Mouse (Mus musculus) liver, postnatal 0 days (tissue): ENCODE measurements around the gene Sox6. TPM values are rescaled to one million over a fixed set of nuclear protein-coding genes. Genes with fewer than 3 reads are reported as not detected.

Experiments used
- ATAC-seq: fragments of 200-750 bp; cut with Nextera tagmentation; 2 replicates; pipeline ENCODE4 v1.8.0; 2017; ENCODE audit warnings: mild to moderate bottlenecking, moderate library complexity
- DNase-seq: peaks from one replicate; pipeline ENCODE4 v3.0.0-alpha.2; 2016
- H3K27ac ChIP-seq: fragments of 300-500 bp; sonication (generic); 2 replicates; pipeline ENCODE4 v1.5.1; 2014; ENCODE audit warnings: antibody characterized with exemption, moderate library complexity, mild to moderate bottlenecking, low read depth
- H3K27me3 ChIP-seq: fragments of 300-500 bp; sonication (generic); 2 replicates; pipeline ENCODE4 v1.6.1; 2014; ENCODE audit warnings: low read length, control low read depth, mixed read lengths; ENCODE audit not compliant: insufficient read depth
- H3K36me3 ChIP-seq: fragments of 300-500 bp; sonication (generic); replicated peaks from 2 replicates; pipeline ENCODE4 v1.6.1; 2014; ENCODE audit warnings: mild to moderate bottlenecking, control low read depth, low read length, moderate library complexity, mixed read lengths; ENCODE audit not compliant: insufficient read depth
- H3K4me1 ChIP-seq: fragments of 300-500 bp; sonication (generic); 2 replicates; pipeline ENCODE4 v1.6.1; 2014; ENCODE audit warnings: antibody characterized with exemption, mild to moderate bottlenecking, control low read depth; ENCODE audit not compliant: insufficient read depth
- H3K4me2 ChIP-seq: fragments of 300-500 bp; sonication (generic); 2 replicates; pipeline ENCODE4 v1.6.1; 2014; ENCODE audit warnings: low read depth, mild to moderate bottlenecking, low read length, moderate library complexity, mixed read lengths
- H3K4me3 ChIP-seq: fragments of 300-500 bp; sonication (generic); 2 replicates; pipeline ENCODE4 v1.5.1; 2014; ENCODE audit warnings: low read depth, low read length
- H3K9ac ChIP-seq: fragments of 300-500 bp; sonication (generic); replicated peaks from 2 replicates; pipeline ENCODE4 v1.6.1; 2014; ENCODE audit warnings: mild to moderate bottlenecking, moderate library complexity
- H3K9me3 ChIP-seq: fragments of 300-500 bp; sonication (generic); 2 replicates; pipeline ENCODE4 v1.6.1; 2016; ENCODE audit warnings: mild to moderate bottlenecking, control low read depth, low read length, mixed read lengths
- CTCF ChIP-seq: sonication (generic); IDR thresholded peaks from 2 replicates; pipeline ENCODE4 v1.5.1; 2016; ENCODE audit warnings: antibody characterized with exemption, low read depth
- EP300 ChIP-seq: IDR thresholded peaks from 2 replicates; pipeline ENCODE4 v1.6.1; 2016; ENCODE audit warnings: antibody characterized with exemption, low read depth, mild to moderate bottlenecking
- WGBS: fragments of 180-500 bp; shearing (Covaris S2); extraction: QIAGEN DNeasy Blood & Tissue Kit; methylation state at CpG from one replicate; pipeline ENCODE4 v1.1.7; 2014; ENCODE audit not compliant: insufficient replicate concordance; 5-methylcytosine and 5-hydroxymethylcytosine counted together
- polyA plus RNA-seq: library from polyadenylated mRNA; unstranded; fragments of >200 nt; fragmentation: Nextera tagmentation; extraction: Ambion mirVana; gene quantifications from 2 replicates; pipeline ENCODE4 v1.2.1, GENCODE M21; 2015

Gene Sox6
- polyA plus RNA-seq, 1 experiment from 2014 or later: 44.4 TPM

DNA sequence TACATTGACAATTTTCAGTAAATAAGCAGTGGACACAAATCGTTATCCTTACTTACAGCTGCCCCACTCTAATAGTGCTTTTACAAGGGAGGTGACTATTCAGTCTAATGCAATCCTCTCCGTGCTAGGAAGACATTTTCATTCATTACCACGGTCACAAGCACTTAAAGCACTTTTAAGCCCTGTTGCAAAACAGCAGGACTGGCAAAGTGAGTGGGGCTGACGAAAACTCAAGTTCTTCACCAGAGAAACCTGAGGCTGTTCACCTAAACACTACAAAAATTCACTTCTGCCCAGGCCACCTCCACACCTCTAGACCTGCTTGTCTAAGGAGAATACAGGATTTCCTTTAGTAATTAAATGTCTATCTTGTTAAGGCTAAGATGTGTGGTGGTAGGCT lies 283.3 kb downstream of the Sox6 start:
- no peak overlapping the region for H3K4me3 ChIP-seq
- no peak for DNase-seq
- no peaks in the 10 kb centered on the region for H3K36me3 ChIP-seq
- H3K9me3 ChIP-seq: no peaks in the 10 kb centered on the region
- no peak for TF ChIP-seq CTCF
- TF ChIP-seq EP300: no peak
- H3K4me2 ChIP-seq: no peak overlapping the region
- no peaks in the 10 kb centered on the region for H3K4me1 ChIP-seq
- H3K9ac ChIP-seq: no peak overlapping the region
- ATAC-seq: no peak
- no peak overlapping the region for H3K27ac ChIP-seq
- 84% methylated on average over 4 of the region's 4 CpGs for WGBS
- no peaks in the 10 kb centered on the region for H3K27me3 ChIP-seq

DNA sequence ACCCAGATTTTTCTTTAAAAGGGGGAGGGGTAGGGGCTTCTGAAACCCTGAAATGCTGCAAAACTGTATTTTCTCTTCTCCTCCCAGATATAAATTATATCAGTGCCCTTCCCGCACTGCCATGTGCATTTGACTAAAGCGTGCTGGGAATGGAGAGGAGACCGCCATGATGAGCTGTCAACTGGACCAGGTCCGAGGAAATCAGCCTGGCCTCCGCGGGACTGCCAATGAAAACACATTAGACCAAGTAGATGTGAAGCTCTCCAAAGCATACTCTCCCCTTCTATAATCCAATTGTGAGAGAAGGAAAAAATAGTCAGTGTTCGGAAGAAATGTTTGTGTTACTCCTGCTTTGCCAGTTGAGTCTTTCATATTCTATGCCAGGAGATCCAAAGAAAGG lies 284.4 kb downstream of the Sox6 start:
- WGBS: 96% methylated on average over 7 of the region's 7 CpGs
- no peaks in the 10 kb centered on the region for H3K9me3 ChIP-seq

DNA sequence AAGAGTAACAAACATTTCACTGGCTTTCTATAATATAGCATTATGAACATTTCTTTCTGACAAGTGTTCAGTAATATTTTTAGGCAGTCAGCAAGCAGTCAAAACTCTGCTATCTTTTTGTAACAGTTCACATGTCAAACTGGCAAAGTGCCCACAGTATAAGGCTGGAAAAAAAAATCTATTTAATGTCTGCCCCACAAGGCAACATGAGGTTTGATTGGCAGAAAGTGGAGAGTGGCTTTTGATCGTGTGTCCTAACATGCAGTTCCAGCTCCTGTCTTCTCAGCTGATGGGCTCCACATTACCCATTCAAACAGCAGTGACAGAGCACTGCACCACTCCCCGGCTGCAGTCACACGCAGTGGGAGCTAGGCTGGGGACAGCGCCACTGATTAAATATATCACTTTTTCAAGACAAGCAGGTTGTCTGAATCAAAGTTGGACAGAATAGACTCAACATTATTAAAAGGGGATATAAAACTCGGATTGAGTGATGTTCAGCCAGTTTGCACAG lies 286.4 kb downstream of the Sox6 start:
- Histone ChIP-seq H3K27ac (no peak overlapping the region), H3K4me1 (no peaks in the 10 kb centered on the region), H3K4me3 (no peak overlapping the region), H3K36me3 (no peaks in the 10 kb centered on the region), H3K9ac (no peak overlapping the region), H3K9me3 (no peaks in the 10 kb centered on the region), H3K4me2 (no peak overlapping the region), H3K27me3 (no peaks in the 10 kb centered on the region)
- DNase-seq (no peak), ATAC-seq (no peak)
- WGBS: 58% methylated on average over 5 of the region's 5 CpGs
- no peak for TF ChIP-seq EP300
- TF ChIP-seq CTCF: no peak

More for the DNA sequence above, 284.4 kb downstream of the Sox6 start:
- TF ChIP-seq CTCF (no peak), EP300 (no peak)
- H3K4me2 ChIP-seq: no peak overlapping the region
- ATAC-seq: no peak
- H3K36me3 ChIP-seq: no peaks in the 10 kb centered on the region
- H3K9ac ChIP-seq: no peak overlapping the region
- H3K27ac ChIP-seq: no peak overlapping the region
- no peak for DNase-seq
- no peak overlapping the region for H3K4me3 ChIP-seq
- no peaks in the 10 kb centered on the region for H3K4me1 ChIP-seq
- H3K27me3 ChIP-seq: no peaks in the 10 kb centered on the region

DNA sequence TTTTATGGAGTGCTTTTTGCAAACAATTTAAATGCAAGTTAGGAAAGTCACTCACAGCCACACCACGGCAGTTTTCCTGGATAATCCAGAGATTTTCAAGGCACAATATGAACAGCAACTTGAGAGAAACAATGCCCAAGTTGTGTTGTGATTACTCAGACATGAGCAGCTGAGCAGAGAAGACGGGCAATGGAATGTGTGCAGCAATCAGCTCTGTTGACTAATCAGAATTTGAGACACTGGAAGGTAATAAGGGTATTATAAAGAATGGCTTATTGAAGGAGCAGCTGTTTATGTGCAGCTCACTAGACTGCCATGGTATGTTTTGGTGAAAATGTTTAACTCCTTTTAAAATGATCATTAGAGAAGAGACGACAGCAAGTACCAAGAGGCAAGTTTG lies 287.5 kb downstream of the Sox6 start:
- Histone ChIP-seq H3K4me3 (no peak overlapping the region), H3K4me1 (no peaks in the 10 kb centered on the region), H3K9ac (no peak overlapping the region), H3K27ac (no peak overlapping the region), H3K36me3 (no peaks in the 10 kb centered on the region), H3K27me3 (no peaks in the 10 kb centered on the region), H3K9me3 (no peaks in the 10 kb centered on the region), H3K4me2 (no peak overlapping the region)
- 74% methylated on average over 3 of the region's 3 CpGs for WGBS
- TF ChIP-seq CTCF (no peak), EP300 (no peak)
- no peak for DNase-seq
- ATAC-seq: no peak

DNA sequence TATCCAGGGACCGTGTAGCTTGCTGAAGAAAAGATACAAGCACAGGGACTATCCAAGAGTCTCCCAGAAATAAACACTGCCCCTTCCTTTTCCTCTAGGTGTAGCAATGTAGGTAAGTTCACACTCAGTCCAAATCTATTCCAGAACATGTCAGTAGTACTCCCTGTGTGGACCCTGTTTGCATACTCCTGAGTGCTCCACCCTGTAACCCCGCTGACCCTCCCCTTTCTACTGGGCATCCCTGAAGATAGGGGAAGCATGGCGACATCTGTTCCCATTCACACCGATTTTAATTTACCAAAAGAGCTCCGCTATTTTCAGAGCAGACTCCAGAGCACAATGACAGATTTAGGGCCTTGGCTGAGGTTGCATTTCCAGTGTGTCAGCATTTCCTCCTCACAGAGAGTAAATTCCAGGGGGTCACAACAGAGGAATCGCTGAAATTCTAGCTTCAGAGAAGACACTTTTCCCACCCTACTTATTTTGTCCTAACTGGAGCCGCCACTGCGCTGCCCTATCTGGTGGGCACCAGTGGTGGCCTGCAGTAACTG lies 288.2 kb downstream of the Sox6 start:
- Histone ChIP-seq H3K4me3 (no peak overlapping the region), H3K9ac (no peak overlapping the region), H3K4me2 (no peak overlapping the region), H3K27me3 (no peaks in the 10 kb centered on the region), H3K9me3 (no peaks in the 10 kb centered on the region), H3K27ac (no peak overlapping the region), H3K4me1 (no peaks in the 10 kb centered on the region), H3K36me3 (no peaks in the 10 kb centered on the region)
- WGBS: 51% methylated on average over 8 of the region's 8 CpGs
- ATAC-seq: no peak
- DNase-seq: no peak
- TF ChIP-seq EP300 (no peak), CTCF (no peak)

DNA sequence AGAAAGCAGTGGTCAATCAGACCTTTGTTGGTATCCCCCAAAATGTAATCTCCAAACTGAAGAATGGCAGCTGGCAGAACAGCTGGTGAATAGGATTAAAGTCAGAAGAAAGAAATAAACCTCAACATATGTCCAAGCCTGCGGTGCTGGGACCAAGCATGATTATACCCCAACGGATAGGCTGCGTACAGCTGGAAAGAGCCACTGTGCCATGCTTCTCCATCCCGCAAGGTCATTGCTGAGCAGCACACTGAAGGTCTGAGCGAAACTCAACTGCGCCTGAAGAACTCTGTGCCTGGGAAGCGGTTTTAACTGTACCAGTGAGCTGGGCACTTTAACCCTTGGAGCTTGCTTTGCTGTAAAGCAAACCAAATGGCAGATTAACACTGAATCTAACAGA lies 291.1 kb downstream of the Sox6 start:
- Histone ChIP-seq H3K4me1 (no peaks in the 10 kb centered on the region), H3K9me3 (no peaks in the 10 kb centered on the region), H3K36me3 (no peaks in the 10 kb centered on the region; the same call in 1 of the 2 replicates), H3K27me3 (no peaks in the 10 kb centered on the region), H3K27ac (no peak overlapping the region), H3K4me3 (no peak overlapping the region), H3K9ac (no peak overlapping the region), H3K4me2 (no peak overlapping the region)
- TF ChIP-seq CTCF: no peak
- 93% methylated on average over 7 of the region's 7 CpGs for WGBS
- DNase-seq: no peak
- ATAC-seq: no peak
